Mouse (Mus musculus) left cerebral cortex, postnatal 4 days (tissue): ENCODE data around the gene Tomm20. TPM values are rescaled to one million over a fixed set of nuclear protein-coding genes. Genes with fewer than 3 reads are reported as not detected.
"Not testable (repeated sequence)": the region's sequence is repeated elsewhere in the genome, so short reads cannot be mapped to it uniquely, and the experiment has no call there.

Source experiments
- DNase-seq: peaks from one replicate; pipeline ENCODE4 v3.0.0-alpha.2; 2022
- intact Hi-C: fragments of 180-260 bp; cut with DNase I; formaldehyde crosslinking; loops from one replicate; pipeline ENCODE4 v1.15.1; 2025
- total RNA-seq, 2 experiments: library from RNA; stranded (reverse); gene quantifications; 2 replicates each; pipeline ENCODE4 v1.2.3; 2021

Gene Tomm20
- total RNA-seq, 2 experiments from 2014 or later: 134 to 136 TPM

GRCm38 (mm10) chr8:126920845-126921244 lies 24.8 kb downstream of the Tomm20 start:
- peak; percentile 72 for DNase-seq
- intact Hi-C loops: loop anchor here (2.0 to 5.0 kb wide), 2 partner anchors 329 to 424 kb away; partner anchors contain the start of gene Irf2bp2

GRCm38 (mm10) chr8:126920386-126920785 lies 25.3 kb downstream of the Tomm20 start:
- intact Hi-C loops: loop anchor here (2.0 to 5.0 kb wide), 2 partner anchors 328 to 424 kb away; partner anchors contain the start of gene Irf2bp2
- DNase-seq: no peak

- intact Hi-C loops: loop anchor here (2.0 to 5.0 kb wide), 2 partner anchors 327 to 423 kb away; partner anchors contain the start of gene Irf2bp2
- DNase-seq: no peak
Measured at GRCm38 (mm10) chr8:126919703-126920102, 25.9 kb downstream of the Tomm20 start.

GRCm38 (mm10) chr8:126919255-126919654 lies 26.4 kb downstream of the Tomm20 start:
- intact Hi-C loops: no loop called here
- no peak for DNase-seq

DNA sequence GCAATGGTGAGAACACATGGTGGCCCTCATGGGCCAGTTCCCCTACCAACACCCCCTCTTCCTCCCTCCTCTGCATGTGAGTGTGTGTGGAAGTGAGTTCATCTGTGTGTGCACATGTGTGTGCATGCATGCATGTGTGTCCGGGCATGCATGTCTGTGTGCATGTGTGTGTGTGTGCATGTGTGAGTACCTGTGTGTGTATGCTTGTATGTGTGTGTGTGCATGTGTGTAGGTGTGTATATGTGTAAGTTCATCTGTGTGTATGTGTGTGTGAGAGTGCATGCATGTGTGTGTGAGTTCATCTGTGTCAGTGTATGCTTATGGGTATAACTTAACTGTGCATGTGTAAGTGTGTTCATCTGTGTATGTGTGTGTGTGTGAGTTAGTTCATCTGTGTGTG lies 27.3 kb downstream of the Tomm20 start:
- intact Hi-C loops: no loop called here
- no peak for DNase-seq

GRCm38 (mm10) chr8:126917179-126917905 lies 28.3 kb downstream of the Tomm20 start:
- intact Hi-C loops: no loop called here
- DNase-seq: no peak

DNA sequence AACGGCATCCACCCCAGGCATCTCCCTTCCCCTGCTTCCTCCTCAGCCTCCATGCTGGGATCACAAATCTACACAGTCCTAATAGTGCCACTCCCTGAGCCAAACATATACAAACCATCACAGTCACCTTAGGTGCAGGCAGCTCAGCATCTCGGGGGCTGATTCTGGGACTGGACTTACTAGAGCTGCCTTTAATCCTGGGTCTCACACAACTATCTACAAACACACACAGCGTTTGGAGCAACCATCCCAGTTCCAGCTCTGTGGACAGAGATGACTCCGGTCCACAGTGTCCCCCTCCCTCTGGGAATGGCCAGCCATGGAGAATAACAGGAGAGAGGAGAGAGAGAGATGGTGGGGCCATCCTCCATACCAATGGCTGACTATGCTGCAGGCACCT lies 29.0 kb downstream of the Tomm20 start:
- no peak for DNase-seq
- intact Hi-C loops: no loop called here

DNA sequence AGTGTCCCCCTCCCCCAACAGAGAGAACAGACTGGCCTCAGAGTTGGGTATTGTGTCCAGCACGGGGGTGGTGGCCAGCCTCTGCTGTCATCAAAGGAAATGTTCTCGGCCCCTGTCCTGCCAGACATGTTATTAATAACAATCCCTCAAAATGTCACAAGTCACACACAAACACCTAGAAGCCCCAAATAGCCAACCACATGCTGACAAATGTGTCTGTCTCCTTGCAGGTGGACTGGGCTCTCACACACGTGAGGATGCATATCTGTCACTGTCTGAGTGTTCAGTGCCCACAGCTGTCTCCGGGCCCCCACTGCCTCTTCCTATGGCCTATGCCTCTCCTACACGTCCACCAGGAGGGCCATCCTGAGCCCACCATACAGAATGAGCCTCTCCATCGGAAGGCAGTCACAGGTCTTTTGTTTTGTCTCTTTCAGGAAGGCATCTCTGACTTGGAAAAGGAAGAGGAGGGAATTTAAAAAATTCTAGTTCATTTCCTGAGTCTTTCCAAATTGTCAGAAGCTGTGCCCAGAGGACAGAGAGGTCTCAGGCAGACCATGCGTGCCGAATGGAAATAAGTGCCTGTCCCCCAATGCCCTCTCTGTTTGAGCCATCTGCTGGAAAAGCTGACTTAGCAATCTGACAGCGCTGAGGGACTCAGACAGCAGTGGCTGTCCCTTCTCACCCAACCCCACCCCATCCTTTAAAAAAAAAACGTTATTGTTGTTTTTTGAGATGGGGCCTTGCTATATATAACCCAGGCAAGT lies 30.9 kb downstream of the Tomm20 start:
- intact Hi-C loops: no loop called here

DNA sequence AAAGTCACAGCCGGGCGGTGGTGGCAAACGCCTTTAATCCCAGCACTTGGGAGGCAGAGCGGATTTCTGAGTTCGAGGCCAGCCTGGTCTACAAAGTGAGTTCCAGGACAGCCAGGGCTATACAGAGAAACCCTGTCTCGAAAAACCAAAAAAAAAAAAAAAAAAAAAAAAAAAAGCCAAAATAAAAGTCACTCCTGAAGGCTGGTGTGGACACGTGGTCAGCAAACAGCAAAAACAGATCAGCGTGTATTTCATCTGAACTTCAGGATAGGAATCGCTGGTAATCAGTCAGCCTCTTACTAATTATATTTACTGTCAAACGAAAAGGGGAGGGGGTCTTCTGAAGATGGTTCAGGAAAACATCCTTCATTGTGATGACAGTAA lies 31.5 kb downstream of the Tomm20 start:
- DNase-seq, intact Hi-C loops: not testable (repeated sequence)

More for the DNA sequence above, 30.9 kb downstream of the Tomm20 start:
- no peak for DNase-seq

GRCm38 (mm10) chr8:126913241-126914106 lies 32.2 kb downstream of the Tomm20 start:
- intact Hi-C loops: no loop called here
- DNase-seq: peak; percentile 81

DNA sequence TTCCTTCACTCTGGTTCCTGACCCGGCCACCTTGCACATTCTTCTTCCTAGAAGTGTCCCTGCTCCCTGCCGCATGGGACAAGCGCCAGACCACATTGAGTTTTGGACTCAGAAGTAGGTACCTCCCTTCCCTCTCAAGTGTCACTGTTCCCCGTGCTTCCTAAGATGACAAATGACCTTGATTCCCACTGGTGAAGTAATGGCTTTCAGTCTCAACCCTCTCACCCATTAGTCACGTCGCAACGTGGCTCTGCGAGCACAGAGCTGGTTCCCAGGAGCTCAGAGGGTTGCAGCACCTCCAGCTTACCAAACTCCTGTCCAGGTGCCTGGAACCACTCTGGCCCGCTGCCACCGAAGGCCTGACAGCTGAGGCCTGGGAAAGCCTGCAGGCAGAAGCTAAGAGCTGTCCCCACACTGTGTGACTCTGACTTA lies 36.3 kb downstream of the Tomm20 start:
- peak; percentile 82 for DNase-seq
- intact Hi-C loops: no loop called here

DNA sequence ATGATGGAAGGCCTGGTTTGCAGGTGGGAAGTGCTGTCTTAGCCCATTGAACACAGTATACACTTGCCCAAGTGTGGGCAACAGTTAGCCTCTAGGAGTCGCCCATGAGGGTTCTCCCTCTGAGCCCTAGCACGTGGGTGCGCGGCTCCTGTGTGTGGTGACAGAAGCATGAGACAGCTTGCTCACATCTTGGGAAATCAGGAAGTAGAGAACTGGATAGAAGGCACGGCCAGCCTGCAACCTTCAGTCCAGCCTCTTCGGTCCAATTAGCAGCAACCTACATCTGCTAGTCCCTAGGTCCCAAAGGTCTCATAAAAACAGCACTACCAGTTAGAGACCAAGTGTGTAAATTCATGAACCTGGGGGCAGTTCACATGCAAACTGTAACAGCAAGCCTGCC lies 36.8 kb downstream of the Tomm20 start:
- no peak for DNase-seq
- intact Hi-C loops: no loop called here

DNA sequence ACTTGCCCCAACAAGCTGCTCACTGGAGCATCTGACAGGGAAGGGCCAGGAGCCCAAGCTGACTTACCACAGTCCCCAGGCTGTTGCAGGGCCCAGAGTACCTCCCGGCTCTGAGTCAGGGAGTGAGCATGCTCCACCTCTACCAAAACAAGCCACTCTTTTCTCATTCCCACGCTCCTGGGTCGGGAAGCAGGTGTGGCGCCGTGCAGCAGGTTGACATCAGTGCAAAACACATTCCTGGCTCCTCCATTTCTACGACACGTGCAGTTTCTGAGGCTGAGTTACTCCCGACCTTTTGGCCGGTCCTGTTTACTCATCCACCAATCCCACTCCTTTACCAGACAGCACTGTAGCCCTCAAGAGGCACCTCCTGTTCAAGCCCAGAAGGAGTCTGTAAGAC lies 37.7 kb downstream of the Tomm20 start:
- no peak for DNase-seq
- intact Hi-C loops: no loop called here

DNA sequence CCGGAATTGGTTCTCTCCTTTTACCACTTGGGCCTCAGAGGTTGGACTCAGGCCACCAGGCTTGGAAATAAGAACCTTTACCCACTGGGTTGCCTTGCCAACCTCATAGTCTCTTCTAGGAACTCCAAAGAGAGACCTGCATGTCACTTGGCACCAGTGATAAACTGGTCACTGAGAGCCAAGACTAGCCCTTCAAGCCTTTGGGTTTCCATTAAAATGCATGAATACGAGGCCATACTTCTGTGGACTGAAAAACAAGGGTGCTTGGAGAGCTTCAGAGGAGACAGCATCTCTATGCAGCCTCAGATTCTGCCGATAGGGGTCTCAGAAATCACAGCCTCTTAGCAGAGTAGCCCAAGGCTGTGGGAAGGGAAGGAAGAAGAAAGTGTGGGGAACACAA lies 38.3 kb downstream of the Tomm20 start:
- intact Hi-C loops: no loop called here
- DNase-seq: peak; percentile 68

GRCm38 (mm10) chr8:126905387-126905786 lies 40.3 kb downstream of the Tomm20 start:
- intact Hi-C loops: no loop called here
- peak; percentile 34 for DNase-seq

- DNase-seq: no peak
- intact Hi-C loops: no loop called here
Measured at GRCm38 (mm10) chr8:126903927-126904326, 41.7 kb downstream of the Tomm20 start.

- no peak for DNase-seq
- intact Hi-C loops: no loop called here
Measured at GRCm38 (mm10) chr8:126903224-126903895, 42.3 kb downstream of the Tomm20 start.

DNA sequence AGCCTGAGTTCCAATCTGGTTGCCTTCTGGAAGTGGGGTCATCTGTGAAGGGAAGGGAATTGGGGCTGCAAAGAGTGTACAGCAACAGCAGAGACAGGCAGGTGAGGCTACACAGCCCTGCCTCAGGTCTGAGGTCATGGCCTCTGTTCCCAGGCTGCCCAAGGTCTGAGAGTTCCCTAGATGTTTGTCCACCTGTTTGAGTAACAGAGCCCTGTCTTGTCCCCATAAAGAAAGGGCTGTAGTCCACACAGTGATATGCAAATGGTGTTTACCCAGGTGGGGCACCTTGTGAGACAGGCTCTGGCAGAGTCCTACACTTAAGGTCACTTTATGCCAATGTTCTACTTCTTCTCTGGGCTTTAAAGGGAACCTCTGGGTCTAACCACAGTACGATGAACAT lies 44.0 kb downstream of the Tomm20 start:
- intact Hi-C loops: no loop called here
- DNase-seq: no peak

DNA sequence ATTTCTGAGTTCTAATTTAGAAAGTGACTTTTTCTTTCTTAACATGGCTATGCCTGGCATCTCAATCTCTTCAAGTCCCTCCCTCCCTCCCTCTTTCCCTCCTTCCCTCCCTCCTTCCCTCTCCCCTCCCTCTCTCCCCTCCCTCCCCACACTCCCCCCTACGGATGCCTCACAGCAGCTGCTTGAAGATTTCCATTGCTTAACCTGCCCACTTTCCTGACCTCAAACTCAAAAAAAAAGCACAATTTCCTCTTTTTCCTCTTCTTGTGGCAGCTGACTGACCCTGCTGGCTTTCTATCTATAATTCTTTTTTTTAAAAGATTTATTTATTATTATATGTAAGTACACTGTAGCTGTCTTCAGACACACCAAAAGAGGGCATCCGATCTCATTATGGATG lies 44.6 kb downstream of the Tomm20 start:
- DNase-seq: no peak
- intact Hi-C loops: no loop called here

DNA sequence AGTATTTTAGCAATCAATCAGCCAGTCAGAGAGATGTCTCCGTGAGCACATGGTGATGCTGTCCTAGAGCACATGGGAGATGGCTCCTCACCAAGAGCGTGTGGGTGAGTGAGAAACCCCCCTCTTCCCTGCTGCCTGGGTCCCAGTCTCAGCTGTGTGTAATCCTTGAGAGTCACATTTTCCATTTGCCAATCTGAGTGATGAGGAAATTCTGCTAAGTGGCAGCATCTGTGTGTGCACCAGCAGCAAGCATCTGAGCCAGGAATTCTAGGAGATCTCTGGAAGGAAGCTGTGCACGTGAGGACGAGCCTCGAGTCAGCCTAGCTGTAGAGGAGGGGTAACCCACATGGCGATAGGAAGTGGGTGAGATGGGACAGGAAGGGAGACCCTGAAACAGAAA lies 50.5 kb downstream of the Tomm20 start:
- intact Hi-C loops: no loop called here
- DNase-seq: peak; percentile 40
